Mouse (Mus musculus) heart, embryonic 11.5 days (tissue): ENCODE data around the gene Ust. TPM values are rescaled to one million over a fixed set of nuclear protein-coding genes. Genes with fewer than 3 reads are reported as not detected.

Source experiments
- ATAC-seq: fragments of 200-750 bp; cut with Nextera tagmentation; replicated peaks from 2 replicates; pipeline ENCODE4 v1.8.0; 2017; ENCODE audit warnings: moderate library complexity; ENCODE audit not compliant: insufficient number of reproducible peaks, low FRiP score, low TSS enrichment
- H3K27ac ChIP-seq: fragments of 300-500 bp; sonication (generic); 2 replicates; pipeline ENCODE4 v1.5.1; 2014; ENCODE audit warnings: mild to moderate bottlenecking, low read depth, low read length
- H3K27me3 ChIP-seq: fragments of 300-500 bp; sonication (generic); 2 replicates; pipeline ENCODE4 v1.6.1; 2014; ENCODE audit warnings: mild to moderate bottlenecking, low read length, mixed read lengths; ENCODE audit not compliant: control insufficient read depth, insufficient read depth
- H3K36me3 ChIP-seq: fragments of 300-500 bp; sonication (generic); 2 replicates; pipeline ENCODE4 v1.6.1; 2014; ENCODE audit warnings: mild to moderate bottlenecking, low read length, moderate library complexity, mixed read lengths; ENCODE audit not compliant: control insufficient read depth, insufficient read depth
- H3K4me1 ChIP-seq: fragments of 300-500 bp; sonication (generic); 2 replicates; pipeline ENCODE4 v1.6.1; 2014; ENCODE audit warnings: low read length; ENCODE audit not compliant: control insufficient read depth, insufficient read depth
- H3K4me2 ChIP-seq: fragments of 300-500 bp; sonication (generic); 2 replicates; pipeline ENCODE4 v1.6.1; 2014; ENCODE audit warnings: mild to moderate bottlenecking, moderate library complexity
- H3K4me3 ChIP-seq: fragments of 300-500 bp; sonication (generic); 2 replicates; pipeline ENCODE4 v1.5.1; 2014; ENCODE audit warnings: low read depth, low read length
- H3K9ac ChIP-seq: fragments of 300-500 bp; sonication (generic); 2 replicates; pipeline ENCODE4 v1.6.1; 2014; ENCODE audit warnings: mild to moderate bottlenecking, low read depth, low read length, moderate library complexity
- H3K9me3 ChIP-seq: fragments of 300-500 bp; sonication (generic); replicated peaks from 2 replicates; pipeline ENCODE4 v1.6.1; 2016; ENCODE audit warnings: low read length; ENCODE audit not compliant: control insufficient read depth
- WGBS: fragments of 180-500 bp; shearing (Covaris S2); extraction: QIAGEN DNeasy Blood & Tissue Kit; methylation state at CpG from one replicate; pipeline ENCODE4 v1.1.7; 2014; ENCODE audit not compliant: insufficient replicate concordance; 5-methylcytosine and 5-hydroxymethylcytosine counted together
- polyA plus RNA-seq: library from polyadenylated mRNA; unstranded; fragments of >200 nt; fragmentation: Nextera tagmentation; extraction: Ambion mirVana; gene quantifications from 2 replicates; pipeline ENCODE4 v1.2.1, GENCODE M21; 2014

Gene Ust
- polyA plus RNA-seq, 1 experiment from 2014 or later = 2.5 TPM

DNA sequence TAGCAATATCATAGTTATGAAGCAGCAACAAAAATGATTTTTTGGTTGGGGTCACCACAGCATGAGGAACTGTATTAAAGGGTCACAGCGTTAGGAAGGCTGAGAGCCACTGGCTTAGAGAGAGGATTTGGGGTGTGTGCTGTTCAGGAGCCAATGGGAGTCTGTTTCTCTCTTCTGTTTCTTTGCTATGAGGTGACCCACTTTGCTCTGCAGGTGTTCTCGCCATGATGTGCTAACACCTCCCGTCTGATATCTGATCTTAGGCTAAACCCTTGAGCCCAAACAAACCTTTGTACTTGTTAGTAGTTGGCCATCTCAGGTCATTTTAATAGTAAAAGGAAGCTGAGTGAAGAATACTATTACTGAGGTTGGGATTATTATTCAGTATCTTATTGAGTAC is 292.0 kb downstream of the Ust start:
- H3K4me2 ChIP-seq = no peak overlapping the region
- no peak overlapping the region for H3K9ac ChIP-seq
- H3K27ac ChIP-seq = no peak overlapping the region
- no peaks in the 10 kb centered on the region for H3K9me3 ChIP-seq
- H3K4me3 ChIP-seq = no peak overlapping the region
- H3K27me3 ChIP-seq = no peaks in the 10 kb centered on the region
- no peaks in the 10 kb centered on the region for H3K36me3 ChIP-seq
- no peak for ATAC-seq
- H3K4me1 ChIP-seq = no peaks in the 10 kb centered on the region
- 55% methylated on average over 3 of the region's 3 CpGs for WGBS

DNA sequence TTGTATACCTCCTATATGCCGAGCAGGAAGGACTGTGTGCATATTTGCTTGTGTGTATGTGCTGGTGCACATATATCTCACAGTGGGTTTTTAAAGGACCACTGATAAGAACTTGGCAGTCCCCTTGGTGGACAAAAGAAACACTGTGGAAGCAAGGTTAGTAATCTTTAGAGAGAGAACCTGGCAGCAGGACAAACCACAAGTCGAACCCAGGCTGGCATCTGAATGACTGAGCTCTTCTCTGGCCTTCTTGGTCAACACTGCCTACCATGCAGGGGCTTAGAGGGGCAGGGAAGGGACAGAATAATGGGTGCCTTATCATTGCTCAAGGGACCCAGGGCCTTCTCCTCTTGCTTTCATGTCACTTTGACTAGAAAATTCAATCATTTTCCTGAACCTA is 294.0 kb downstream of the Ust start:
- no peak overlapping the region for H3K9ac ChIP-seq
- no peaks in the 10 kb centered on the region for H3K4me1 ChIP-seq
- no peak overlapping the region for H3K4me3 ChIP-seq
- H3K4me2 ChIP-seq = no peak overlapping the region
- H3K27me3 ChIP-seq = no peaks in the 10 kb centered on the region
- H3K27ac ChIP-seq = no peak overlapping the region
- no peak for ATAC-seq
- no peaks in the 10 kb centered on the region for H3K36me3 ChIP-seq
- WGBS = 61% methylated on average over 2 of the region's 2 CpGs
- H3K9me3 ChIP-seq = no peaks in the 10 kb centered on the region

- no peaks in the 10 kb centered on the region for H3K36me3 ChIP-seq
- no peaks in the 10 kb centered on the region for H3K4me1 ChIP-seq
- WGBS = 64% methylated on average over 8 of the region's 8 CpGs
- H3K4me2 ChIP-seq = no peak overlapping the region
- no peak for ATAC-seq
- no peak overlapping the region for H3K27ac ChIP-seq
- H3K9me3 ChIP-seq = no peaks in the 10 kb centered on the region
- no peak overlapping the region for H3K9ac ChIP-seq
- no peaks in the 10 kb centered on the region for H3K27me3 ChIP-seq
- no peak overlapping the region for H3K4me3 ChIP-seq
These were observed 294.6 kb downstream of the Ust start for GRCm38 (mm10) chr10:8224046-8224445.

DNA sequence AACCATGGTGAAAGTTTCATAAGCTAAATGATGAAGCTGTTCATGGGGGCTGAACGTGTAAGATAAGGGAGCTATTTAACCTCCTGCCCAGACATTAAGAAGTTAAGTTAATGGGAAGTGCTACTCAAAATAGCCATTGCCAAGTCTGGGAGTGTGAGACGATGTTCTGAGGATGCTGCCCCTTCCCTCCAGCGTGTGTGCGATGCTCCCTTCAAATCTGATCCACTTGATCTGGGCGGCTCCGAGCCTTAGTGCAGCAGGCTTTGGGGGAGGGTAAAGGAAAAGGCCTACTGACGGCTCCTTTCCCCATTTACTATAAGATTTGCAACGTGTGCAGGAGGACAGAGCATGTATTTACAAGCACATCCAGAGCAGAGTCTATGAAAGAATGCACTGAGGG is 301.7 kb downstream of the Ust start:
- H3K27ac ChIP-seq = no peak overlapping the region
- H3K36me3 ChIP-seq = no peaks in the 10 kb centered on the region
- no peaks in the 10 kb centered on the region for H3K9me3 ChIP-seq
- peaks cover 14% of the 10 kb centered on the region for H3K4me1 ChIP-seq
- no peak overlapping the region for H3K4me3 ChIP-seq
- no peak overlapping the region for H3K9ac ChIP-seq
- ATAC-seq = no peak
- no peaks in the 10 kb centered on the region for H3K27me3 ChIP-seq
- WGBS = 18% methylated on average over 8 of the region's 8 CpGs
- H3K4me2 ChIP-seq = no peak overlapping the region

GRCm38 (mm10) chr10:8215181-8215580 is 303.4 kb downstream of the Ust start:
- 87% methylated on average over 3 of the region's 3 CpGs for WGBS
- H3K4me3 ChIP-seq = no peak overlapping the region
- H3K4me2 ChIP-seq = no peak overlapping the region
- peaks cover 14% of the 10 kb centered on the region for H3K4me1 ChIP-seq
- no peaks in the 10 kb centered on the region for H3K27me3 ChIP-seq
- ATAC-seq = no peak
- no peaks in the 10 kb centered on the region for H3K9me3 ChIP-seq
- no peaks in the 10 kb centered on the region for H3K36me3 ChIP-seq
- no peak overlapping the region for H3K27ac ChIP-seq
- no peak overlapping the region for H3K9ac ChIP-seq

DNA sequence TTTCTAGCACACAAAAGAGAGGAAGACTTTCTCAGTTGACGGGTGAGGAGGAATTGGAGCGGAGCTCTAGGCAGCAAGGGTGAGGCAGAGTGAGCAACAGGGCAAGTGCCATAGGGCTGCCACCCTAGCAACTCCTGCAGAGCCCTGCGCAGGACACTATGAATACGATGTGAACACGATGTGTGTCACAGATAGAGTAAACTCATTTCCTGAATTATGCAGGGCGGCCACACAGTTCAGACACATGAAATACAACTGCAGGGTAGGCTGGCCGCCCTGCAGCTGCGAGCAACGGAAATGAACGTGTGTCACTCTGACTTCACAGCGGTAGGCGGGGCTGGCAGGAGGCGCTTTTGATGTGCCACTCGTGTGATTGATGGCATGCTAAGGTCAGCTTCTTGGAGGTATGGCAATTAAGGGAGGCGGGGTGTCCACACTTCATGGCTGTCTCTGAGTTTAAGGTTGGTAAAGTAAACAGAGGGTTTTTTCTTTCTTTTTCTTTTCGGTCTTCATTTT is 304.7 kb downstream of the Ust start:
- 0 out of 2 replicates have a peak, but pooled peaks have one; percentile 22 for ATAC-seq
- H3K36me3 ChIP-seq = no peaks in the 10 kb centered on the region
- peak overlapping the region; percentile 25; the same call in 1 of the 2 replicates for H3K4me2 ChIP-seq
- H3K4me1 ChIP-seq = peaks cover 14% of the 10 kb centered on the region
- peak overlapping the region; percentile 60 for H3K27ac ChIP-seq
- no peak overlapping the region for H3K9ac ChIP-seq
- H3K4me3 ChIP-seq = no peak overlapping the region
- no peaks in the 10 kb centered on the region for H3K27me3 ChIP-seq
- H3K9me3 ChIP-seq = no peaks in the 10 kb centered on the region
- 39% methylated on average over 16 of the region's 16 CpGs for WGBS

DNA sequence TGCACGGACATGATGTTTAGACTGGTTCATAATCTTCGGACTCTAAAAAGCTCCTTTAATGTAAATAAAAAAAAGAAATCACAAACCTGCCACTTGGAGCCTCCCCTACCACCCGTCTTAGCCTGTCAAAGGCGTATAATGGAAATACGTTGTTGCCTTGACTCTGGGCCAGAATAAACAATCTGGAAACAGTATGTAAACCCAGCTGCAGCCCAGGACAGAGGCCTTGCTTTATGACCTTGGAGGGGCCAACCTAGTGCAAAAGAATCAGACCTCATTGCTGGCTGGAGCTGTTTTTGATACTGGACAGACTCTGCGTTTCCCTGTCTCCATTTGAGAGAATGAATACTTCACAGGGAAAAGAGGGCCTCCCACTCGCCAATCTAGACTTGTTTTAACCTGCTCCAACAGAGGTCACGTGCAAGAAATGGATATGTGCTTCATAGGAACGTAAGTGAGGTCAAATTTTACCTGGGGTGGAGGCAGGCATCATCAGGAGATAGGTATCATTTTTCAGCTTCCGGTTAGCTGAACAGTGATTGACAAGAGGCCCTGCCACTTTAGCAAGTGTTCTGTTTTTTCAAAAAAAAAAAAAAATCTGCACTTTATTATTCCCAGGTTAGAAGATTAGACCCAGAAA is 305.2 kb downstream of the Ust start:
- H3K27ac ChIP-seq = peak overlapping the region; percentile 60
- WGBS = 39% methylated on average over 10 of the region's 10 CpGs
- H3K27me3 ChIP-seq = no peaks in the 10 kb centered on the region
- peaks cover 14% of the 10 kb centered on the region for H3K4me1 ChIP-seq
- H3K4me2 ChIP-seq = 0 out of 2 replicates have a peak overlapping the region, but pooled peaks have one; percentile 25
- 0 out of 2 replicates have a peak, but pooled peaks have one; percentile 35 for ATAC-seq
- no peak overlapping the region for H3K9ac ChIP-seq
- H3K4me3 ChIP-seq = no peak overlapping the region
- no peaks in the 10 kb centered on the region for H3K36me3 ChIP-seq
- H3K9me3 ChIP-seq = no peaks in the 10 kb centered on the region

DNA sequence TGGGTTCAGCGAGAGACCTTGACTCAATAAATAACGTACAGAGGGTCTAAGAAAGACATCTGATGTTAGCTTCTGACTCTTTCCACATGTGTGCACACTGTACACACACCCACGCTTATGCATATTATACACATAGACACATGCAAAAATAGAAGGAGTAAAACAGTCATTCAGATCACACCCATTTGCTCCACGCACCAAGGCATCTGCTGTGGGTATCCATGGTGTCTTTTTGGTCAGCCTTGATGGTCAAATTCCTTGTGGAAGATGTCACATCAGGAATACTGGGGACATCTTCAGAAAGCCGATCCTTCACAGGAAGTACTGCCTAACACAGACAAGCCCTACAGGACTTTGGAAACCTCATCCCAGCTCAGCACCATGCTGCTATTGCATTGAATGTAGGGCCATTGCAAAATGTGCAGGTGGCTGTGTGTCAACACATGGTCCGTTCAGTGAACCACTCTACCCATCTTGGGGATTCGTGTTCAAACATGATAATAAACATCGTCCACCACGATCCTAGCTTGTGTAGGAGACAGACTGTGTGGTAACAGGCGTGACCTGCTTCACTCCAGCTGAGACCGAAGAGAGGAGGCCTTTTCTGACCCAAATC is 305.9 kb downstream of the Ust start:
- Histone ChIP-seq H3K27ac (peak overlapping the region; percentile 5; the same call in 1 of the 2 replicates), H3K9ac (no peak overlapping the region), H3K4me2 (no peak overlapping the region), H3K9me3 (no peaks in the 10 kb centered on the region), H3K27me3 (no peaks in the 10 kb centered on the region), H3K4me1 (peaks cover 14% of the 10 kb centered on the region), H3K36me3 (no peaks in the 10 kb centered on the region), H3K4me3 (no peak overlapping the region)
- 74% methylated on average over 11 of the region's 11 CpGs for WGBS
- ATAC-seq = no peak
